Mouse (Mus musculus) cerebellum, adult 11-12 months (tissue): ENCODE measurements around the gene Tpi1.
A peak's percentile ranks its signal among the peaks of the same experiment; 100 is the strongest.

ENCODE experiments used
- DNase-seq: peaks from one replicate; pipeline ENCODE4 v3.0.0; 2022

Tpi1 gene

DNA sequence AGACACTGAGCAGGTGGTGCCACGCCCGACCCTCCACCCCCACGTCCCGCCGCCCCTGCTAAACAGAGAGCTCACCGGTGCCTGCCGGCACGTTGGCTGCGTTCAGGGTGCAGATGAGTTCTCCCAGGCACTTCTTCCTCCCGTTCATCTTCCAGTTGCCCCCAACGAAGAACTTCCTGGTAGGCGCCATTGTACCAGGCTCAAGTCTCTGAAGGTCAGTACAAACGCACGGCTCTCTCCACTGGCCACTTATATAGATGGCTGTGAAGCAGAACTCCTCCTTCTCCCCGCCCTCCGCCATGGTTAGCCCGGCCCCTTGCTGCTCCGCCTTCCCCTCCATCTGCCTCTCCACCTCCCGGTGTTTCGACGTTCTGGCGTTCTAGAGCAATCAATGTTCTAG, at the start of gene Tpi1:
Gene Tpi1, minus strand, starts transcription at position 364 of the 400 bp plus-strand sequence.
- peak; percentile 93 for DNase-seq

DNA sequence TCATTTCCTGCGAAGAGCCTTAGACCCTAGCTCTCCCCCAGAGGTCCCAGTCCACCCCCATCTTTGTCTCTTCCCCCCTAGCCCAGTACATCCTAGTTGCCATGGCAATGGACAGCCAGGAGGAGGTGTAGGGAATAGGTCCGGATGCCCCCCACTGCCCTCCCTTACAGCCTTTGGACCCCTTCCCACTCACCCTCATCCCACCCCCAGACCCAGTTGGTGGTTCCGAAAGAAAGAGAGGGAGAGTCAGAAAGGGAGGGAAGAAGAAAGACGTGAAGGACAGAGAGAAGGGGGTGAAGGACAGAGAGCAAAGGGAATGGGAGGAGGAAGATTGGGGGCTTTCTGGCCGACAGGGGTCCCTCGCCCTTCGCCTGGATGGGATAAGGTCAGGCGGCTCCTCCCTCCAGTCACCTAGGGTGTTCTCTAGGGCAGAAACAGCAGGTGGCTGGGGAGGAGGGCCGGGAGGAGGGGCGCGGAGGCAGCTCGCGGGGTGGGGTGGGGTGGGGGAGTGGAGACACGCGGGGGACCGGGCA, 49.1 kb upstream of the Tpi1 start:
- peak; percentile 71 for DNase-seq

DNA sequence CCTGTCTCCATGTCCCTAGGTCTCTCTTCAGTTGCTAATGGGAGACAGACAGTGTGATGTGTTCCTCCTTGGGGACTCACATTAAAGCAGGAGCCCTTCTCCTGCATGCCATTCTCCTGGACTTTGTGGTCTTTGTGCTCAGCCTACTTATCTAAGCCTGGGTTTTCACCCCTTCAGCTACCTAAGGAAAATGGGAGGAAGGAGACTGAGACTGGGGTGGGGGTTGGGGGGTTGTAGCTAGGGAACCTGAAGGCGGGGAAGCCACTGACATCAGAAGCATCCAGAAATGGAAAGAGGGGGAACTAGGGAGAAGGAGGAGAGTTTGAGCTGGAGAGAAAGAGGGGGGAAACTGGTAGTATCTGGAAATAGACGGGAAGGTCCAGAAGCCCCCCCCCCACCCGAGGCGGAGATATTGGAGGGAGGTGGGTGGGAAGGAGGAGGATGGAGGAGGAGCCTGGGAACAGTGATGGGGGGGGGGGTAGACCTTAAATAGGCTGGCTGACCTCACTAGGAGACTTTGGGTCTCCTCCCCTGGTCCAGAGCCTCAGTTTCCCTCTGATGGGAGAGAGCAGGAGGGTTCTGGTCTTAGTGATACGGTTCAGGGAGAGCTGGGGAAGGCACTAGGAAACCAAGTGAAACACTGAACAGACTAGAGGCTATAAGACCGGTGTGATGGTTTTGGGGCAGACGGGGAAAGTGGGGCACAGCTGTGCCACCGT, 48.5 kb upstream of the Tpi1 start:
- DNase-seq: no peak

DNA sequence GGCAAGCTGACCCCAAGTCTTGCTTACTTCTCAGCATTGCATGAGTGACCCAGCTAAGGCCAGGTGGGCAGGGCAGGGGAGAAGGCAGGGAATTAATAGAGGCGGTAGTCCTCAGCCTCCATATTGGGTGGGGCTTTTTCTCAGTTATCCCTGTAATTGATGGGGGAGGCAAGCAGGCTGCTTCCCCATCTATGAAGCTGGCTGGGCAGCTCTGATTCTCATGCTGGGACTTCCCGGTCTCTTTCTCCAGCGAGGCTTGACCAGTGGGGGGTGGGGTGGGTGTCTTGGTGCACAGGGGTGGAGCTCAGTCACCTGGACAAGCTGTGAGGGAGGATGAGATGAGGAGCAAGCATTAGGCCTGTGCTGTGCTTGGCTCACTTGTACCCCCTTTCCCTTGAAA, 47.7 kb upstream of the Tpi1 start:
- no peak for DNase-seq

DNA sequence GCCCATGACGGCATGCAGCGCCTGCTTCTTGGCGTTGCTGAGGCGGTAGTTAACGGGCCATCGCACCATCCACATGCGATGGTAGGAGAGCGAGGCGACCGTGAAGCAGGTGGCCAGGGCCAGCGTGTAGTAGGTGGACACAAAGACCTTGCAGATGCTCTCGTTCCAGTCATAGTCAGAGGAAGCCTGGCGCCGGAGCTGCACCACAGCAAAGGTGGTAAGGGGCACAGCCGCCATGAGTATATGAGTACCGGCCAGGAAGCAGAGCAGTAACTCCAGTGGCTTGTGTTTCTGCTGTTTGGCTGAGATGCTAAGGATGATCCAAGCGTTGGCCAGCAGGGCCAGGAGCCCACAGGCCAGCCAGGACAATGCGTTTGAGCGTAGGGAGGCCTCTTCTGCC, 47.2 kb upstream of the Tpi1 start:
- peak; percentile 67 for DNase-seq

DNA sequence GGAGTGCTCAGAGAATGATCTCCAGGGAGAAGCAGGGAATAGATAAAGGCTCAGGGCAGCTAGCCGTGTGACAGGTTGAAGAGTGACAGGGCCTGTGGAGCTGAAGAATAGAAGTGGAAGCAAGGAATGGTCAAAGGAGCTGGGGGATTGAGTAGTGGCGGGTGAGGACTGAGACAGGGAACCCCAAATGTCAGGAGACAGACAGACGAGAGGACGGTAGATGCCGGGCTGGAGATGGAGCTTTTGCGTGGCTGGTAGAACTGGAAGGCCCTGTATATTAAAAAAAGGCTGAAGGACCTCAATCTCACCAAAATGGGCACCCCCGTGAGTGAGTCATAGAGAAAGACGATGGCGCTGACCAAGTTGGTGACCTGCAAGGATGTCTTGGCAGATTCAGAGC, 46.4 kb upstream of the Tpi1 start:
- peak; percentile 35 for DNase-seq

DNA sequence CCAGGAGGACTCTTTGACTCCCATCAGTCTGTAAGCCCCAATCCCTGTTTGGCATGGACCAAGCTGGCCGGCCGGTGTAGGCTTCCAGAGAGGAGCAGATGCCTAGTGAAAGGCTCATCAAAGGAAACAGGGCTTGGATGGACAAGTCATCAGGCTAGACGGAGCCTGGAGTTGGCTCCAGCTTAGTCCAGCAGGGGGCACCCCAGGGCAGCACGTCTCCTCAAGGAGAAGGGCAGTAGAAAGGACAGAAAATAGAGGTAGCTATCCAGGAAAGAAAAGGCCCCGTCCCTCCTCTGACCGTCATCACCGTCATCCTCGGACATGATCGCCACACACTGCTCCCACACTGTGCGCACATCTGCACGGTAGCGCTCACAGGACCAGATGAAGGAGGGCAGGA, 45.6 kb upstream of the Tpi1 start:
- peak; percentile 90 for DNase-seq

DNA sequence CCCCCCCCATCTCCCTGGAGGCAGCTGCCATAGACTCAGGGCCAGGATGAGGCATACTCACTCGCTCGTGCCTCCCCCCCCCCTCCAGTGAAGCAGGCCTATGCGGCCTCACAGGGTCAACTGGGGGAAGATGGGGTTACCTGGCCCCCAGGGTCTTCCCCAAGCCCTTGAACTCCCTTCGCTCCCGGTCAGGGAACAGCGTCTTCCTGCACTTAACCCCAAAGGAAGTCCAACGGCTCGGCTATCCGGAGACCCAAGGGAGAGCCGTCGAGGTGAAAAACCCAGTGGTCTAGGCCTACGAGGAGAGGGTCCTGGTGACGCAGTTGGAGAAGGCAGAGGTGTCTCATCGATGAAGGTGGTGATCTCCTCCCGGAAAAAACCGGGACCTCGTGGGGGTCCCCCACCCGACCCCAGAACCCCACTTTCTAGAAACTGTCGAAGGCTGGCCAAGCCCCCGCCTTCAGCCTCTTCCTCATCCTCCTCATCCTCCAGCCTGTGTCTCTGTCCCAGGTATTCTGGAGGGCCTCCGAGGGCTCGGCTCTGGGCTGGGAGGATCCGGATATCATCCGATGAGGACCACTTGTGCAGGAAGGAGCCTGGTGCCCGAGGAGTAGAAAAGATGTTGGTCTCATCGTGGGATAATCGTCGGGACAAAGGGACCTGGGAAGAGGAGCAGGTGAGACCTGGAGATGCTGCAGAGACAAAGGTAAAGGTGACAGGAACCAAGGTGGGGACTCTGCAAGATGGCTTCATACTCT, 44.6 kb upstream of the Tpi1 start:
- DNase-seq: peak; percentile 63

DNA sequence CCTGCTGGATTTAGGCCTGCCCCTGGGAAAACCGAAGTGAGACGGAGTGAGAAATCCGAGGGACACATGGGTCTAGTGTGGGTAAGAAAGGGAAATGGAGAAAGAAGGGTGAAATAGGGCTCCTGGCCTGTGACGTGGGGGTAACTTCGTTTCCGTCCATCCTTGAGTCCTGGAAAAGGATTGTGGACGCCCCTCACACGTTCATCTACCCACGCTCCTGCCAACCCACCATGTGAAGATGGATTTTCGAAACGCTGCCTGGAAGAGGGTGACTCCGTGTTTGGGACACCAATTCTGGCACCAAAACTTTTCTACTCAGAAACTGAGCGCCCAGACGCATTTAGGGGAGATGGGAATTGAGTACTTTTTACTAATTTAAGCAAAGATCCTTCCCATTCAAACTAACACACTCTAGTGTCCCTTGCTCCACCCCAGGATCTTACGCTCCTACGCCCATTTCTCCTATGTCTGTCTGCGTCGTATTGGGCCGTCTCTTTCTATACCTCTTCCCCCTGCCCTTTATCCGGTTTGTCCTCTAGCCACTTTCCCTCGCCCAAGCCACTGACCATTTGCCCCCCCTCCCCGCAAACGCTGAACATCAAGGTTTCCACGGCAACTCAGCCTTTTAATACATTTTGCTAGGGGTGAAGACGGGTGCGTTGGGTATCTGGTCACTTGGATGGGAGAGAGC, 43.9 kb upstream of the Tpi1 start:
- DNase-seq: peak; percentile 67

DNA sequence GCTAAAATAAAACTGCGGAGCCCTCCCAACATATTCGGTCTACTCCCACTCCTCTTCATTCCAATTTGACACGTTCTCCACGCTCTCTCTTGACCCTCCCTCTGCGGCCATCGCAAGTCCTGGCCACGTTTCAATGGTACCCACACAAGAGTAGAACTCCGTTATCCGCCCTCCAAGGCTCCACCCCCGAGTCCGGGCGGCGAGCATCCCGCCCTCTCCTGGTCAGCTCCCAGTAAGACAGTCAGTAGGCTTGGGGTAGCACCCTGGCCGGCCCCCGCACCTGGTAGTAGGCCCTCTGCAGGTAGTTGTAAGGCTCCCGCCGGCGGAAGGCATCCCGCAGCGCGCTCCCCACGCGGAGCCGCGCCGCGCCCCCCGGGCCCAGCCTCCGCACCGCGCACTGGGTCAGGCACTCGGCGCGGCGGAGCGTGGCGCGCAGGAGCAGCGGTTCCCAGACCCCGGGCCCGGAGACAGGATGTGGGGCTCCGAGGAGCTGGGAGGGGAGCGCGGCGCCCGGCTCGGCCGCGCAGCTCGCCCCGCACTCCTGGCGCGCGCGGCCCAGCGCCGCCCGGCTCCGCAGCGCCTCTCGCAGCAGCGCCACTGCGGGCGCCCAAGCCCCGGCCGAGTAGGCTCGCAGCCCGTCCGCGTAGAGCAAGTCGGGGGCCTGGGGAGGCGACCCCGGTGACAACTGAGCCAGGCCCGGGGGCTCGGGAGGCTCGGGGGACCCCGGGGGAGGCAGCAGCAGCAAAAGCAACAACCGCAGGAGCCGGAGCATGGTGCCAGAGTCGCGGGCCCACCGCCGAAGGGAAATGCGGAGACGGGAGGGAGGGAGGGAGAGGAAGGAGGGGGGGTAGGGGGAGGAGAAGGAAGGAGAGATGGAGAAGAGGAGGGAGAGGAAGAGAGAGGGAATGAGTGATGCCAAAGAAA, 43.1 kb upstream of the Tpi1 start, which contains the start of gene P3h3:
Gene P3h3, minus strand, starts transcription at position 837 of the 924 bp plus-strand sequence.
- DNase-seq: peak; percentile 93

DNA sequence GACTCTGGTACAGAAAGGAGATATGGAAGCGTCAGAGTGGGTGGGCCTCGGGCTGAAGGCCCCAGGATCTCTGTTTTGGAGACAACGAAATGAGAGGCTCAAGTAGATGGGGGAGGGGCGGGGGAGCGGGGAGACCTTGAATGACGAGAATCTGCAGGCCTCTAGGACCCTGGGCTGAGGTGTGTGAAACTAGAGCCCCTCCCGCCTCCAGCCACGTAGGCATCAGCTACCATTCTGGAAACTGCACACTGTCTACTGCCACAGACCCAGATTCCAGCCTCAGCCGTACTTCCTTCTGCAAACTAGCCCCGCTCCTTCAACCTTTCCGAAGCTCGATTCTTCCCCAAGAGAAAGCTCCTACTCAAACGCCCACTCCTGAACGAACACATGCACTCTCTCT, 42.2 kb upstream of the Tpi1 start:
- peak; percentile 69 for DNase-seq

DNA sequence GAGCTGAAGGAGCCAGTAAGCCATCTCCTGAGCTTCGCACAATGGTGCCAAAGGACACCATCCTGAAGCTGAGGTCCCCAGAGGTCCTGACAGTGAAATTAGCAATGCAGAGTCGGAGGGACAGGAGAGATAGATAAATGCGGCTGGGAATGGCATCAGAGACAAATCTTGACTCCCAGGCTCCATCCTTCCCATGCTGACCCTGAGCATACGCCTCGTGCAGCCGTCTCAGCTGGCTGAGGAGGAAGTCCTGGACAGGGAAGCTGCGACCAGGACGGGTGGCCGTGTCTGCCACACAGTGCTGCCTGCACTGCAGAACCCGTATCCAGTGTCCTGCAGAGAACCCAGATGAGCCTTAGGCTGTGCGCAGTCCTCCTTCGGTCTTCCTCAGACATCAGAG, 40.6 kb upstream of the Tpi1 start:
- DNase-seq: no peak

DNA sequence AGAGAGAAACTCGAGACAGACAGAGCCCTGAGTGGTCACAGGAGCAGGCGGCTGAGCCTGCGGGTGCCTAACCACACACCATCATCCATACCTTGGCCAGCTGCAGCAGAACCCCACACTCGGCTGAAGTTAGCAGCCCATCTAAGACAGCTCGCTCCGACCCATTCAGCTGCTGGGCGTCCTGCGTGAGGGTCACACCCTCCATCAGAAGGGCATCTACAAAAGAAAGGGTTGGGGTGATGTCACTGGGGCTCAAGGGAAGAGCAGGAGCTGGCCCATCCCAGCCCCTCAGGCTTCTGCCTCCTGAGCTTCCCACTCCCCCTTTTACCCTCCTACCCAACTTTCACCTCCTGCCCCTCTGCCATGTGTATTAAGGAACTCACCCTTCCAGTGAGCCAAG, 36.4 kb upstream of the Tpi1 start:
- no peak for DNase-seq

DNA sequence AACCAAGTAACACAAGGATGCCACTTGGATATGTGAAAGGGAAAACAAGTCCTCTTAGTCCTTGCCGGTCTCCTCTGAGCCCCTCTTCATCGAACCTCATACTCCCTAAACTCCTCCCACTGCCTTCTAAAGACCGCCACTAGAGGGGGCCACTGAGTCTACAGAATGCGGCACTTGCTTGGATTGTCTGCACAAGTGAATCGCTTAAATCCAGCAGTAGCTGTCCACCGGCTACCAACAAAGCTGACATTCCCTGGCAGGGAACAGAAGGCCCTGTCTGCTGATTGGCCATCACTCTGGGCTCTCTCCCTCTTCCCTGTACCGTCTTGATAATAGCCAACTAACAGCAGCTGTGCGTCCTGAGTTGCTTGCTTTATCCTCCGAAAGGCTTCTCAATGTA, 33.2 kb upstream of the Tpi1 start:
- peak; percentile 91 for DNase-seq

DNA sequence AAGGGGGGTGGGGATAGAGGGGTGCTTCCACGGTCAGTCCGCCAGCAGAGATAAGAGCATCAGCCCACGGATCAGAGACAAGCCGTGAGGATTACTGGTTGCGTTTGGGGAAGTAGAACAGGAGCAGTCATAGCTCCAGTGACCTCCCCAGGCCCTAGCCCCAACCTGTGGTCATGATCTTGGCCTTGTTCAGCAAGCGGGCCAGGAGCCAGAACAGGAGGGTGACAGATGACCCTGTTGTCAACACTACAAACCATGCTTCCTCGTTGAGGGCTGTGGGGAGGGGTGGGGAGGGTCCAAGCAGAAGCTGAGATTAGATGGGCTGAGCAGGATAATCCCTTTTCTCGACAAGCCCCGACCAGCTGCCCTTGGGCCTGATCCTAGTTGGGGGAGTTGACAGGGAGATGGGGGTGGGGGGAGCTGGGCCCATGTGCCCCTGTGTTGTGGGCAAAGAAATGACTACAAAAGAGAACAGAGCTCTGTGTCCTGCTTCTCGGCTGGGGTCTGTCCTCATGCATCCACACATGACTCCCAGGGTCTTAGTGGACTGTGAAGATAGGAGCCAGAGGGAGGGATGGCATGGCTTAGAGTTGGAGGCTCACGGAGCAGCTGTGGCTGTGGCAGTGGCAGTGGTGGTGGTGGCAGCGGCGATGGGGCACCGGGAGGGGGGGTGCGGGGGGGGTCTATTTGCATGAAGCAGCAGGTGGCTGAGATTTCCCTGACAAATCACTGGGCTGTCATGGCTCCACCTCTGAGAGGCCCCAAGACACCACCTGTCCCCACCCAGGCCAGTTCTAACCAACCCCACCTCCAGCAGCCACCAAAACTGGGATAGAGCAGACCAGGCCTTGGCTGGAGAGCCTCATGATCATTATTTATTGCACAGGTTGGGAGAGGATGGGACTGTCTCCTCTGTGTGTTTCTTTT, 26.4 kb upstream of the Tpi1 start, which contains the start of gene Gnb3:
Gene Gnb3, minus strand, starts transcription at position 35 of the 927 bp plus-strand sequence.
- DNase-seq: no peak

DNA sequence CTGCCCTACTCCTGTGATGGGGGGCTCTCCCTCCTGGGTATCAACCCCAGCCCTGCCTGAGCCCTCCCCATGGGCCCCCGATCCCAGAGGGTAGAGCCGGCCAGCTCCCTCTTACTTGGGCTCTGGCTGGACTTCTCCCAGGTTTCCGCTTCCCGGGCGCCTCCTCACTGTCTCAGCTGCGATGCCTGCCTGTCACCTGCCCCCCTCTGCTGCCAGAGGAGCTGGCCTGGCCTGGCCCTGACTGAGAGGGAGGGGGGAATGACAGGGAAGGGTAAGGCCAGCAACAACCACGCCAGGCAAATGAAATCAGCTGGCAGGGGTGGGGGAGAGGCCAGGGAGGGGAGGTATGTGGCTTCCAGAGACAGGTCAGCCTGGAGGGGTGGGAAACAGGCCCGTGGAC, 25.7 kb upstream of the Tpi1 start:
- DNase-seq: peak; percentile 36

DNA sequence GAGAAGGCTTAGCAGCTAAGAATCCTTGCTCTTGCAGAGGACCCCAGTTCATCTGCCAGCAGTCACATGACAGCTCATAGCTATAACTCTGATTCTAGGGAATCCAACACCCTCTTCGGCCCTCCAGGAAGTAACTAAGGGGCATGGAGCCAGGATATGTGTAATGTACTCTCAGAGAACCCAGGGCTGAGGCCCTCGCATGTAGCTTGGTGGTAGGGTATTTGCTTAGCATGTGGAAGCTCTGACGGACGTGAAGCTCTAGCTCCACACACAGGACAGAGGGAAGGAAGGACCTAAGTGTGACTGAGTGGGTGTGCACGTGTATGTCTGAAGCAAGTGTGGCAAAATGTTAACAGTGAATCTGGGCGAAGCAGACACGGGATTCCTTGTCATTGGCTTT, 22.3 kb upstream of the Tpi1 start:
- DNase-seq: no peak

DNA sequence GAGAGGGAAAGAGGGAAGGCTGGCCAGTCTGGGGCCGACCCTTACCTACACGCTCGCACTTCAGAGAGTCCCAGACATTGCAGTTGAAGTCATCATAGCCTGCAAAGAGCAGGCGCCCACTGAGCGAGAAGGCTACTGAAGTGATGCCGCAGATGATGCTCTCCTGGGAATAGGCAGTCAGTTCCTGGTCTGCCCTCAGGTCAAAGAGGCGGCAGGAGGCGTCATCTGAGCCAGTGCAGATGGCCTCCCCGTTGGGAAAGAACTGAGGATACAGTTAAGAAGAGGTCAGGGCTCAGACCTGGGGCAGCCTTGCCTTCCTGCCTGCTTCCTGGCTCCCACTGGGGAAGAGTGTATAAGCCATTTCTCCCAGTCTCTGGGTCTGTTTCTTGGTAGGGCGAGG, 21.4 kb upstream of the Tpi1 start:
- no peak for DNase-seq

DNA sequence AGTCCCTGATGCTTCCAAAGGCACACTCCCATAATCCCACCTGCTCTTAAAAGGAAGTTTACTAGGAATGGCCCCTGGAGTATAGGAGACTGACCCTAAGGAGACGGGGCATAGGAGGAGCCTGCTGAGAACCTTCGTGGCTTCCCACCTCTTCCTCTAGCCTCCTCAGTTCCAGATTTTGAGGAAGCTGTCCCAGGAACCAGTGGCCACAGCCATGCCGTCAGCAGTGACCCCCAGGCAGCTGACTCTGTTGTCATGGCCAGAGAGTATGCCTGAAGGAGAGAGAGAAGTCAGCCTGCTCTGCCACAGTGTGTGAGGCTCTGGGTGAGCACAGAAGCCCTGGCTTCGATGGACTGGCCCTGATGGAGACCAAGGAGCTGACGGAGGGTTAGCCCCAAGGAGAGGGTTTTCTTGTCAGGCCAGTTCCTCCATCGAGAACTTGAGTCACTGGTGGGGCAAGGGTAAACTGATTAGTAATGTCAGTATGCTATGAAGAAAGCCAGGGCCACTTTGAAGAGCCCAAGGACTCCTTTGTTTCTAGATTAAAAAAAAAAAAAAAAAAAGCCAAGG, 20.5 kb upstream of the Tpi1 start:
- no peak for DNase-seq

DNA sequence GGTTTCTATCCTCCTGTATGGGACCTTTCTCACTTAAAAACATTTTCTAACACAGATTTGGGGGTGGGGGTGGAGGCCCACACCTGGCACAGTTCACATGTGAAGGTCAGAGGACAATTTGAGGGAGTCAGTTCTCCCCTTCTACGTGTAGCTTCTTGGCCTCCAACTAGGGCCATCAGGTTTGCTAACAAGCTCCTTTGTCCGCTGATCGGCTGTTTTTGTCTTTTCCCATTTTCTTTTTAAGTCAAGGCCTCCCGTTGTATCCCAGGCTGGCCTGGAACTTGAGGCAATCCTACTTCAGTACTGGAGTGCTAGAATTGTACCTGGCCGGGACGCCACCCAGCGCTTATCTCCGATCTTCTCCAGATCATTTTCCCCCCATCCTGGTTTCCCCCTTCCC, 17.6 kb upstream of the Tpi1 start:
- DNase-seq: peak; percentile 32

DNA sequence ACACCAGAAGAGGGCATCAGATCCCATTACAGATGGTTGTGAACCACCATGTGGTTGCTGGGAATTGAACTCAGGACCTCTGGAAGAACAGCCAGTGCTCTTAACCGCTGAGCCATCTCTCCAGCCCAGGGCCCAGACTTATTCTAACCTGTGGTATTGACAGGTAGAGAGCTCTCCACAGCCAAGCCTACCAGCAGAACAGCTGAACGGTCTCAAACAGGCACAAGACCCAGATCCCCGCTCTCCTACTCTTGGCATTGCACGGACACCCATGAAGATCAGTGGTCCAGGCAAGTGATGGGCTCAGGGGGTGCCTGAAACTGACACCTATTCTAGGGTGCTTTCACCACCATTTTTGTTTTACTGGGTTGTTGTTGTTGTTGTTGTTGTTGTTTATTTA, 17.1 kb upstream of the Tpi1 start:
- DNase-seq: peak; percentile 57
